Mouse (Mus musculus): ENCODE results near the gene Thop1.
"Not testable (repeated sequence)": the region's sequence is repeated elsewhere in the genome, so short reads cannot be mapped to it uniquely, and the experiment has no call there.

Gene Thop1

DNA sequence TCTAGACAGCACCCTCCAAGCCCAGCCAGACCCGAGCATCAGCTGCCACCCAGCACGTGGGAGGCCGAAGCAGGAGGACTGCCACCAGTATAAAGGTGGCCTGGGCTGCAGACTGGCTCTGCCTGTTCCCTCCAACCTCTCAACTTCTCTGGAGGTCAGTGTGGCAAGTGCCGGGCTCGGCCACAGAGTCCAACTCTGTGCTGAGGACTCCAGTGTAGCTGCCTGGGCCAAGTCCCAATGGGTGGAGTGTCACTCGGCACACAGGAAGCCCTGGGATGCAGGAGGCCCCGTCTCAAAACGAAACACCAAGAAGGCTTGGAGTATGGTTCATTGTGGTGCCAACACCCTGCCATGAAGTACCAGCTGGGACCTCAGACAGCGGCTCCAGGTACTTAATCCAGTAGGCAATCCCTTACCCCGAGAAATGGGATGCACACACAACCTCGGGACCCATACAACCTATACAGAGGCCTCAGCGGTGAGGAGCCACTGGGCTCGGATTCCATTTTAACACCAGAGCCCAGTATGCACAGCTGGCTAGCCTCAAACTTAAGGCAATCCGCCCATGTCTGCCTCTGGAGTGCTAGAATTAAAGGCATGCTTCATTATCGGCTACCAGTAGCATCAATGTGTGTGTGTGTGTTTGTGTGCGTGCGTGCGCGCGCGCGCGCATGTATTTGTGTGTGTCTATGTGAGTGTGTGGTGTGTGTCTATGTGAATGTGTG lies 12.3 kb upstream of the Thop1 start:
- no peak for DNase-seq (ENCODE audit: low read depth)

DNA sequence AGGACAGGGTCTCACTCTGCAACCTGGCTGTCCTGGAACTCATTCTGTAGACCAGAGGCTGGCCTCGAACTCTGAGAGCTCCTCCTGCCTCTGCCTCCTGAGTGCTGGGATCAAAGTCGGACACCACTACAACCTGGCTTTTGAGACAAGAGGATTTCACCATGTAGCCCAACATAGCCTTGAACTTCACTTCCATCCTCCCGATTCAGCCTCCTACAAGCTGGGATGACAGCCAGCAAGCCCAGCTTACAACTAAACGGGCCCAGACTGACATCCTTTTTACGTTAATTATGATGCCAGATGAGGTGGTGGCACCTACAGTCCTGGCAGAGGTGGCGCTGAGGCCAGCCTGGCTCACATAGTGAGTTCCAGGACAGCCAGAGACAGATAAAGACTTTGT lies 10.9 kb upstream of the Thop1 start:
- DNase-seq (ENCODE audit: low read depth) = no peak

DNA sequence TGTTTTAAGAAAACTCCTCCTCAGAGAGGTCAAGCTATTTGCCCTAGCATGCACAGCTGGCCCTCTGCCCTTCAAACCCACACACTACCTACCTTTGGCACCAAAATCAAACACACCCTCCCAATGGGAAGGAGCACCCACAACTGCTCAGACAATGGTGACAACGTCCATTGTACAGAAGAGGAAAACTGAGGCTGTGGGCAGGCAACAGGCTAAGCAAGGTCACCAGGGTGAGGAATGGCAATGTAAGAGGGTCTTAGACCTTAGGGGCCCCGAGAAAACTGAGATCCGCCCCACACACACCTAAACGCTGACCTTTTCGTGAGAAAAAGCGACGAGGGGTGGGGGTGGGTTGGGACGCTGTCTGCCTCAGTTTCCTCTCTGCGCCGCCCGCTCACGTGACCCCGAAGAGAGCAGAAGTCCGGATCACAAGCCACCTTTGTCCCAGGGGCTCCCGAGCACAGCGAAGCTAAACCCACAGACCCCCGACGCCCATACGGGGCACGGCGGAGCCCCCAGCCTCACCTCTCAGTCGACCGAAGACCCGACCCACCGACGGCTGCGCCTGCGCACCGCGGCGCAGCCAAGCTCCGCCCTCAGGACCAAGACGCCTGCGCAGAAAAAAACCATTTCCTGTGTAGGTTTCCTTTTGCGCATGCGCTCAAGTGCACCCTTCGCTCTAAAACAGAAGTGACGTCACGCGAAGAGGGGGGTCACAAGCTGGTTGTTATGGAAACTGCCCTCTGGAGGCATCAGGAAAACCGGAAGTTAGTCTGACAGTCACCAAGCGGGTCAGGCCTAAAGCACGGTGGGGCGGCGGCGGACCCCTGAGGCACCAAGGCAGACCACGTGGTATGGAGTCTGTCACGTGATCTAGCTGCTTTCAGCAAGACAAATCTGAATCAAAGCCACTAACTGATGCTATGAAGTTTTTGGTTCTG lies 10.0 kb upstream of the Thop1 start, which contains the start of gene Sgta:
Gene Sgta (minus strand): TSS at position 579 of the 941 bp plus-strand sequence.
- peak; percentile 99 for DNase-seq (ENCODE audit: low read depth)

GRCm38 (mm10) chr10:81062710-81063109 lies 7.1 kb upstream of the Thop1 start:
- no peak for DNase-seq (ENCODE audit: low read depth)

DNA sequence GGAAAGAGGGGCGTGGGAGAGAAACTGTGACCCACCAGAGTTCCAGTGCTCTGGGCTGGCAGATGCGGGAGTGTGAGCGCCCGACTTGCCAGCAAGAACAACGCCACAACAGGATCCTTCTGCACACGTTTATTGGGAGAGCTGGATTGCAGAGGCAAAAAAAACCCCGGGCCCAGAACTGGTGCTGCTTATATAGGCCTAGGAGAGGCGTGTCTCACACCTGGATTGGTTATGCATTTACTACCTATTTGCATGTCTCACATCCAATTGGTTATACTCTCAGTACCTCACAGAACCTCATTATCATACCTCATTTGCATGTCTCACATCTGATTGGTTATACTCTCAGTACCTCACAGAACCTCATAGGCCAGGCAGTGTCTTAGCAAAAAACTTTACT lies 5.3 kb upstream of the Thop1 start:
- DNase-seq (ENCODE audit: low read depth) = not testable (repeated sequence)

- no peak for DNase-seq (ENCODE audit: low read depth)
These were observed 1.1 kb upstream of the Thop1 start for GRCm38 (mm10) chr10:81068706-81069105.

- DNase-seq (ENCODE audit: low read depth) = no peak
These were observed 2.5 kb downstream of the Thop1 start for GRCm38 (mm10) chr10:81072290-81072689.

- DNase-seq (ENCODE audit: low read depth) = peak; percentile 35
These were observed 3.6 kb downstream of the Thop1 start for GRCm38 (mm10) chr10:81073464-81073863.

- DNase-seq (ENCODE audit: low read depth) = no peak
These were observed 5.9 kb downstream of the Thop1 start for GRCm38 (mm10) chr10:81075734-81076133.

- DNase-seq (ENCODE audit: low read depth) = no peak
These were observed 6.5 kb downstream of the Thop1 start for GRCm38 (mm10) chr10:81076356-81076755.

- no peak for DNase-seq (ENCODE audit: low read depth)
These were observed 8.1 kb downstream of the Thop1 start for GRCm38 (mm10) chr10:81077916-81078315.

- DNase-seq (ENCODE audit: low read depth) = no peak
These were observed 10.3 kb downstream of the Thop1 start for GRCm38 (mm10) chr10:81080008-81080655.

- peak; percentile 86 for DNase-seq (ENCODE audit: low read depth)
These were observed 12.5 kb downstream of the Thop1 start for GRCm38 (mm10) chr10:81082168-81082960.

DNA sequence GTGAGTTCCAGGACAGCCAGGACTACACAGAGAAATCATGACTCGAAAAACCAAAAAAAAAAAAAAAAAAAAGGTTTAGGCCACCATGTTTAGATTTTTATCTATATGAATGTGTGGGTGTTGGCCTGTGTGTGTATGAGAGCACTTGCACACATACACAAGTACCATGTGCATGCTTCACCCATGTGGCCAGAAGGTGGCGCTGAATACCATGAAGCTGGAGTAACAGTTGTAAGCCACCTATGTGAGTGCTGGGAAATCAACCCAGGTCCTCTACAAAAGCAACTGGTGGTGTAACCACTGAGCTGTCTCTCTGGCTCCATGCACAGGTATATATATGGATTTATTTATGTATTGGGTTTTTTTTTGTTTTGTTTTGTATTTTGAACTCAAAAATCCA lies 17.2 kb downstream of the Thop1 start:
- DNase-seq (ENCODE audit: low read depth) = peak; percentile 63

DNA sequence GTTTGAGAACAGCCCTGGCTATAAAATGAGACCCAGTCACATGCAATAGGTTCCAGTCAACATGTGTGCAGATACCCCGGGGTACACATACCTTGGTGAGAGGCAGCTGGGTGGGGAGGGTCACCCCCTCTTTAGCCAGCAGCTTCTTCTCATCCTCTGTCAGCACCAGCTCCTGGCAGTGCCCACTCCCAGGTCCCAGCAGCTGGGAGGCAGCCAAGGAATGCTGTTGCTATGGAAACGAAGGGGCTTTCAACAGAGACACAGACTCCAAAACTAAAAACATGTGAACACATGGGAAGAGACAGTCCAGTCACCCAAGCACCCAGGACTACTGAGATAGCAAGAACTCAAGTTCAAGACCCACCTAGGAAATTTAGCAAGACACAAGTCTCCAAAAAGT lies 19.4 kb downstream of the Thop1 start:
- no peak for DNase-seq (ENCODE audit: low read depth)

DNA sequence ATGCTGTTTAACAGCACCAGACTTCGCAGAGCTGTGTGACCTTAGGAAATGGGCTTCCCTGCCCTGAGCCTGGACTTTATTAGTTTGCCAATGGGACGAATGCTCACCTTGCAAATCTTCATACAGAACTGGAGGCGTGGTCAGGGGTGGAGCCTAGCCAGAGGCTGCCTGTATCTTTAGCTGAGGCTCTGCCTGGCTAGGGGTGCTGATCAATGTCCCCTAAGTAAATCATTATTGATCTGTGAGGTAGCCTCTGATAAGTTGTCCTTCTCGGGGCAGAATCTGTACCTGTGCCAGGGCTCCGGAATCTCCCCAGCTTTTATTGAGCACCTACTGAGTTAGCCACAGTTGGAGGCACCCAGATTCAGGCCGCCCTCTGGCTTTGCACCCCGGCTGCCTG lies 20.8 kb downstream of the Thop1 start:
- DNase-seq (ENCODE audit: low read depth) = no peak

GRCm38 (mm10) chr10:81092465-81093250 lies 22.8 kb downstream of the Thop1 start:
- DNase-seq (ENCODE audit: low read depth) = no peak

DNA sequence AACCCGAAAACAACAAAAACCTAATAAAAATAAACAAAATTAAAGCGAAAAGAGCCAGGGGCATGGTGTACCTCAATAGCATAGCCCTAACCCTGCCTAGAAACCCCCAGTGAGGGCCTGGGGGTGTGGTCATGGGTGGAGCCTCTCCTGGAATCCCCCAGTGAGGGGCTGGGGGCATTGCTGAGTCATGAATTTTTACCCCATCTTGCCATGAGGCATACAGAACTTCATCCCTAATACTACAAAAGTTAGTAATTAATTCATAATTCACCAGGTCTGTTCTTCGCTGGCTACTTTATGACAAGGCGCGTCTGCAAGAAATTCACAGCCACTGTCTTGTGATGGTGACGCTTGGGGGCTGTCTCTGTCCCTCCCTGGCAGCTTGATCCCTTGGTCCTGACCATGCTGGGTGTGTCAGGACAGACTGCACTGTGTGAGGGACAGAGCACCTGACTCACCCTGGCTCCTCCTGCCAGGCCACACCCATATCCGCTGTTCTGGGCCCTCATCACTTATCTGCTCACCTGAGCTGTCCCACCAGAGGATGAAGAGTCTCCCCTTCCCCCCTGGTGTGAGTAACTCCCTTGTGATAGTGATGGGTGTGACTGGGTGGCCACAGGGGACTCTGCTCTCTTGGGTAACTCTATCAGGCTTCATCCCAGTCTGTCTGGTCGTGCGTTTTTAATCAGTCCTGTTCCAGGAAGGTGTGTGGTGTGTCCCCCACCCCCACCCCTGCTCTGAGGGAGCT lies 25.3 kb downstream of the Thop1 start:
- DNase-seq (ENCODE audit: low read depth) = no peak

DNA sequence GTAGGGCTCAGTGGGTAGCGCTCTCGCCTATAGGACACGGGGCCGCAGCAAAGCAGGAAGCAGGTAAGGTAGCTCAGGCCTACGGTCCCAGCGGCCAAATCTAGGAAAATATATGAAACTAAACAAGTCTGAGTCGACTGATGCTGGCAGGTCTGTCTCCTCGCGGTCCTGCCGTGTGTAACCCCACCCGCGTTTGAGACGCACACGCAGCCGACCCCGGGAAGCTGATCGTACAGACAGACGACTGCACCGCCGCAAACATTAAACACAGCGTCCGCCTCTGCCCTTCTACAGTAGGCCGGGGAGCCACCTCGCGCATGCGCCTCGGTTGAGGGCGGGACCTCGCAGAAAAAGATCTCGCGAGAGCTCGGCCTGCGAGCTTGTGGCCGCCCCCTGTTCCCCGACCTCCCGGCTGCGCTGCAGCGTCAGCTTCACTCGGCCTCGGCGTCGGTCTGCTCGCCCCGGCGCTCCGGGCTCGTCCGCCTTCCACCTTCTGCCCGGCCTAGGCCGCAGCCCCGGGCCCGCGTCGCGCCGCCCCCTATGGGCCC lies 35.8 kb downstream of the Thop1 start, which contains the start of gene Map2k2:
Gene Map2k2 (plus strand): TSS at position 351 of the 548 bp plus-strand sequence.
- peak; percentile 99 for DNase-seq (ENCODE audit: low read depth)
